Comparison of ENCODE assay signal across 17 mouse cellular contexts in the genomic region with DNA sequence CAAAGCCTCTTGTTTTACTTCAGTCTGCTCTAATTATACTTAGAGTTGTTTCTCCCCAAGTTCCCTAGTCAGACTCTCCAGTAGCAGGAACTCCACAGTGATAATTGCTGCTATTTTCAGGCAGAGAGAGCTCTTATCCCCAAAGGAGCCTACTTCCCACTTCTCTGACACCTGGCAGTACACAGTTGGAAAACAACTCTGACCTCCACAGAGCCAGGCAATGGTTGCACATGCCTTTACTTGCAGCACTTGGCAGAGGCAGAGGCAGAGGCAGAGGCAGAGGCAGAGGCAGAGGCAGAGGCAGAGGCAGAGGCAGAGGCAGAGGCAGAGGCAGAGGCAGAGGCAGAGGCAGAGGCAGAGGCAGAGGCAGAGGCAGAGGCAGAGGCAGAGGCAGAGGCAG. TPM values are rescaled to one million over a fixed set of nuclear protein-coding genes. Genes with fewer than 3 reads are reported as not detected.
"Had no signal": no experiment of that assay in that cellular context is flagged by ENCODE, and none has a peak within 500 bp of the region (broad histone marks: within the 10 kb centered on the region; RNA-seq: fewer than 3 reads in every experiment).

No protein-coding gene starts in this region.

RNA-seq across cellular contexts. Expression of gene Sprr1a, which starts 4.6 kb away (rescaled TPM):
- total RNA-seq: heart, postnatal 10 days; heart, postnatal 14 days; heart, postnatal 25 days; heart, postnatal 36 days; heart, postnatal 4 days; hematopoietic stem cell, adult 5-6 weeks; hindbrain, postnatal 0 days; layer of hippocampus, adult 18-20 months; layer of hippocampus, adult 2 months; layer of hippocampus, adult 8-10 months; layer of hippocampus, postnatal 10 days; layer of hippocampus, postnatal 14 days; layer of hippocampus, postnatal 25 days; layer of hippocampus, postnatal 36 days; left cerebral cortex, adult 18-20 months; left cerebral cortex, adult 2 months; left cerebral cortex, adult 8-10 months had no signal

RNA-seq across cellular contexts. Expression of gene Sprr4, which starts 10.0 kb away (rescaled TPM):
- total RNA-seq: heart, postnatal 10 days; heart, postnatal 14 days; heart, postnatal 25 days; heart, postnatal 36 days; heart, postnatal 4 days; hematopoietic stem cell, adult 5-6 weeks; hindbrain, postnatal 0 days; layer of hippocampus, adult 18-20 months; layer of hippocampus, adult 2 months; layer of hippocampus, adult 8-10 months; layer of hippocampus, postnatal 10 days; layer of hippocampus, postnatal 14 days; layer of hippocampus, postnatal 25 days; layer of hippocampus, postnatal 36 days; left cerebral cortex, adult 18-20 months; left cerebral cortex, adult 2 months; left cerebral cortex, adult 8-10 months had no signal

RNA-seq across cellular contexts. Expression of gene Sprr3, which starts 31.7 kb away (rescaled TPM):
- total RNA-seq: heart, postnatal 10 days; heart, postnatal 14 days; heart, postnatal 25 days; heart, postnatal 36 days; heart, postnatal 4 days; hematopoietic stem cell, adult 5-6 weeks; hindbrain, postnatal 0 days; layer of hippocampus, adult 18-20 months; layer of hippocampus, adult 2 months; layer of hippocampus, adult 8-10 months; layer of hippocampus, postnatal 10 days; layer of hippocampus, postnatal 14 days; layer of hippocampus, postnatal 25 days; layer of hippocampus, postnatal 36 days; left cerebral cortex, adult 18-20 months; left cerebral cortex, adult 2 months; left cerebral cortex, adult 8-10 months had no signal

RNA-seq across cellular contexts. Expression of gene 2310046K23Rik, which starts 44.0 kb away (rescaled TPM):
- total RNA-seq: heart, postnatal 10 days; heart, postnatal 14 days; heart, postnatal 25 days; heart, postnatal 36 days; heart, postnatal 4 days; hematopoietic stem cell, adult 5-6 weeks; hindbrain, postnatal 0 days; layer of hippocampus, adult 18-20 months; layer of hippocampus, adult 2 months; layer of hippocampus, adult 8-10 months; layer of hippocampus, postnatal 10 days; layer of hippocampus, postnatal 14 days; layer of hippocampus, postnatal 25 days; layer of hippocampus, postnatal 36 days; left cerebral cortex, adult 18-20 months; left cerebral cortex, adult 2 months; left cerebral cortex, adult 8-10 months had no signal

RNA-seq across cellular contexts. Expression of gene Sprr1b, which starts 51.7 kb away (rescaled TPM):
- total RNA-seq: heart, postnatal 10 days; heart, postnatal 14 days; heart, postnatal 25 days; heart, postnatal 36 days; heart, postnatal 4 days; hematopoietic stem cell, adult 5-6 weeks; hindbrain, postnatal 0 days; layer of hippocampus, adult 18-20 months; layer of hippocampus, adult 2 months; layer of hippocampus, adult 8-10 months; layer of hippocampus, postnatal 10 days; layer of hippocampus, postnatal 14 days; layer of hippocampus, postnatal 25 days; layer of hippocampus, postnatal 36 days; left cerebral cortex, adult 18-20 months; left cerebral cortex, adult 2 months; left cerebral cortex, adult 8-10 months had no signal
